Mouse (Mus musculus): ENCODE measurements around the gene Wnt8b.
"Not testable (repeated sequence)": the region's sequence is repeated elsewhere in the genome, so short reads cannot be mapped to it uniquely, and the experiment has no call there.

Gene Wnt8b

DNA sequence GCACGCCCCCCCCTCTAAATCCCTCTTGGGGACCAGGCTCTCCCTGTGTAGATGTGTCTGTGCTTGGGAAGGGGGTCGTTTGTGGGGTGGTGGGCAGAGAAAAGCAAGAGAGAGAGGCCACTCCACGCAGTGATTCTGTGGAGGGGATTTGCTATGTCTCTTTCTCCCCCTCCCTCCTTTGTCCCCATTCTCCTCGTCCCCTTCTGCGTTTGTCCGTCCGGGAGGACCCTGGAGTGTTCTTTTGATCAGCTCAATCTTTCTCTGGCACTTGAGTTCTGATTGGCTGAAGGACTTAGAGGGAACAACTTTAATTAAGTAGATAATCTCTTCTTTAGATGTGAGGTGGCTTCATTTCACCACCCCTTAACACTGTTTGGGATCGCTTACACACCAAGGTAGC is at the start of gene Wnt8b:
TSS of gene Wnt8b (plus strand) at position 345 of the 400 bp plus-strand sequence.
- in situ Hi-C loops (cut with MboI, MseI): no loop called here

DNA sequence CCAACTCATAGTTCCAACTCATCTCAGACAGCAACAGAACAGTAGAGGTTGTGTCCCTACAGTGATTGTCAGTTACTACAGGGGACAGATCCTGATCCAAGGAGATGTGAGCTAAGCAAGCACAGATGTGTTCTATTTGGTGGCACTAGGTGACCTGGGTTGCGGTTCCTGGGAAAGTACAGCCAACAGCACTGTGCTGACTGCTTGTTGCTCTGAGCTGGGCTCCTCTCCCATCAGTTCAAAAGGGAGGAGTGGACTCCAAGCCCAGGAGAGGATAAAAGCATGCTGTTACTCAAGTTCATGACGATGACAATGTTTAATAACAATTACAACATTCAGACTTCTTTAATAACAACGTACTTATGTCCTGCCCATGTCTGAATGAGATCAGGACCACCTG is 47.5 kb upstream of the Wnt8b start:
- in situ Hi-C loops (cut with MboI, MseI): no loop called here

DNA sequence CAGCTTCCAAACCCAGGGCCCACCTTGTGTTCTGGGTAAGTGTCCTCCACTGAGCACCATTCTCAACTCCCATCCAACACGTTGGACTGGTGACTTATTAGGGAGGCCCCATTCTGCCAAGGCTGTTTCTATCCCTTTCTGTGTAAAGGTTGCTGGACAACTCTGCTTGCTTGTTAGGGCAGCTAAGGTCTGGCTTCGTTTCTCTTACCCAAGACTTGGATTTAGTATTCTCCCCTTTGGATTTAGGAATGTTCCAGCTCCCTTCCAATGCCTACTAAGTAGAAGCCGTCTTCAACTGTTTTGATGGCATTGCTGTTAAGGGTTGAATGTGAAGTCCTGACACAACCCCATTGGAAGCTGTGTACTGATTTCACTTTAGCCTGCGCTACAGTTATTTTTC is 45.3 kb upstream of the Wnt8b start:
- in situ Hi-C loops (cut with MboI, MseI): no loop called here

DNA sequence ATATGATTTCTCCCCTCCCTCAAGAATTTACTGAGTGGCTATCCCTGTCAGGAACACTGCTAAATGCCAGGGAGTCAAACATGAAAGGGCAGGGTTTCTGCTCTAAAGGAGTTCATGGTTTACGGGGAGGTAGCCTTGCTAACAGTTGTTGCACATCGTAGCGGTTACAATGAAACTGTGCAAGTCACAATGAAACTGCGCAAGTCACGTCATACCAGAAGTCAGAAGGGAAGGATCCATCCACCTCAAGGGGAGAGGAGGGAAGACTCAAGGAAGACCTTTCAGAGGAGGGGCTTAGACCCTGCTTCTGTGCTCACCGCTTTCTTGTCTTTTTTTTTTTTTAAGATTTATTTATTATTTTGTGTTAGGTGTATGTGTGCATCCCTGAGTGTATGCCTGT is 38.4 kb upstream of the Wnt8b start:
- in situ Hi-C loops (cut with MboI, MseI): loop anchor here (5.0 kb wide), 1 partner anchor 1022 kb away; no protein-coding TSS in a partner anchor

DNA sequence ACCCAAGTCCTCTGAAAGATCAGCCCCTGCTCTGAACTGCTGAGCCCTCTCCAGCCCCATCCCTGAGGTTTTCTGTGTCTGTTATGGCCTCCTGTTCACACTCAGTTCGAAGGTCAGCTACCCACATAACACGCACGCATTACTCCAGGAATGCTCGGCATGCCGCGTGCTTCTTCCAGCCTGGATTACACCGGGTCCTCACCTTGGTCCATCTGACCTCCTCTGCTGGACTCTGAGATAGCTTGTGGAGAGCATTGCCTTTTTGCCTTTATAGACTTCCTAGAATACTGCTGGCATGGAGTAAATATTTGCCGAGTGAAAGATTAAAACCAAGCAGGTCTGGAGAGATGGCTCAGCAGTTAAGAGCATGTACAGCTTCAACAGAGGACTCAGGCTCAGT is 37.9 kb upstream of the Wnt8b start:
- in situ Hi-C loops (cut with MboI, MseI): no loop called here

DNA sequence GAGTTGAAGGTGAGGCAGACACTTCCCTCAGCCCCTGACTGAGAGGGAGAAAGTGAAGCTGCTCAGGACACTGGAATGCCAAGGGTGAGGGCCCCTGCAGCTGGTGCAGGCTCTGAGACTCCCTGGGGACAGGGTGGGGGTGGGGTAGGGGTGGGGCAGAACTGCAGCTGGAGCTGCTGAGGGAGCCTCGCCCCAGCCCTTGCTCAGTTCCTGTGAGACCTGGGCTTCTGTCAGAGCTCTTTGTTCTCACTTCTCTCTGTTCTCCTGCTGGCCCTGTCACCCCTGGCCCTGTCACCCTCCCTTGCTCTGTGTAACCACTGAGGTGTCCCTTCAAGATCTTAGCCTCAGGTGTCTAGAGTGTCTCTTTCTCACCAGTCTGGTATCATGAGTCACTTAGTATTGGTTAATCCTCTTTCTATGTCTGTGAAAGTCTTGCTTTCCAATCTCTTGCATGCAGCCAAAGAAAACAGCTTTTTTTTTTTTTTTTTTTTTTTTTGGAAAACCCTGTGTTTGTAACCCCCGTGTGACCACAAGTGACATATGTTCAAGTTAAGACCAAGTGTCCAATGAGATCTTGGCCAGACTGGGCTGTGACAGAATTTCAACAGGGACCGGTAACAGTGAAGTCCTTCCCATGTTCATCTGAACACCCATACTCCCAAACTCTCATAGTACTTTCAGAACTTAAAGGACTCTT is 35.8 kb upstream of the Wnt8b start:
- in situ Hi-C loops (cut with MboI, MseI): no loop called here

DNA sequence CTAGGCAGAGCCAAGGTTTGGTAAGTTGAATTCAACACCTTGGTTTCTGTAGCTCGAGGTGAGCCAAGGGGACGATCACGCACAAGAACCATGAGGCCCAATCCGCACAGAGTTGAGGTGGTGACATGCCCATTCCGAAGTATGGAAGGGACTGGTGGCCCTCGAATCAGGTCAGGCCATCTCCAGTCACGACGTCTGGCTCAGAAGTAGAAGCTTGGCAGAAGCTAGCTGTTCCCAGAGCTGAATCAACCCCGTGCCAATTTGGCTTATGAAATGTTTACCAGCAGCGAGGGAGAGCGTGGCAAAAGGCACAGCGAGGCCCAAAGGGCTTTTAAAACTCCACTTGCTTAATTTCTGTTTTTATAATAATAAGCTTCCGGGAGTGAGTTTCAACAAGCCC is 34.6 kb upstream of the Wnt8b start:
- in situ Hi-C loops (cut with MboI, MseI): no loop called here

DNA sequence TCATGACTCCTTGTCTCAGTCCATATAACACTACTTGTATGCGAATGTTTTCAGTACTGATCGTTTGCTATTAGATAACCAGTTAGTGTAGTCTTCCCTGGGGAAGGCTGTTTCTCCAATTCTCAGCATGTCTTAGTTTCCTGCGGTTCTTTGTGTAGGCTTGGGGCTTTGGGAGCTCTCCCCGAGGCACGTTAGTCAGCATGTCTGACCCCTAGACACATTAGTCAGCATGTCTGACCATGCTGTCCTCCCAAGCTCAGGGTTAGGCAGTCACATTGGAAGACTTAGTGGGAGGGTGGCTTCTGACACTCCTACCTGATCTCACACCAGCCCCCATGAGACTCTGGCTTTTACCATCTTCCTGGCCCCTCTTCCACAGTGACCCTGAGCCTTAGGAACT is 32.8 kb upstream of the Wnt8b start:
- in situ Hi-C loops (cut with MboI, MseI): no loop called here

DNA sequence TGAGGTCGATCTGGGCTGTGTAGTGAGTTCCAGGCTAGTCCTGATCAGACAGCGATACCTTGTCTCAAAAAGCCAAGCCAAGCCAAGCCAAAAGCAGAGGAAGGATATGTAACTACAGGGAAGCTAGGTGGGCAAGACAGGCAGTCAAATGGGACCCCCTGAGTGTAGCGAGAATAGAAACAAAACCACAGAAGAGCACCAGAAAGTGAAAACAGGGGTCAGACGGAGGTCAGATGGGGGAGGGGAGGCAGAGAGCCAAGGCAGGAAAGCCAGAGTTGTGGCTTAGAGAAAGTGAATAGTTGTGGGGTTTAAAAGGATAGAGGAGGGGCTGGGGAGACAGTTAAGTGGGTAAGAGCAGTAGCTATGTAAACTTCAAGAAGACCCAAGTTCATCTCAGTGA is 31.8 kb upstream of the Wnt8b start:
- in situ Hi-C loops (cut with MboI, MseI): no loop called here

DNA sequence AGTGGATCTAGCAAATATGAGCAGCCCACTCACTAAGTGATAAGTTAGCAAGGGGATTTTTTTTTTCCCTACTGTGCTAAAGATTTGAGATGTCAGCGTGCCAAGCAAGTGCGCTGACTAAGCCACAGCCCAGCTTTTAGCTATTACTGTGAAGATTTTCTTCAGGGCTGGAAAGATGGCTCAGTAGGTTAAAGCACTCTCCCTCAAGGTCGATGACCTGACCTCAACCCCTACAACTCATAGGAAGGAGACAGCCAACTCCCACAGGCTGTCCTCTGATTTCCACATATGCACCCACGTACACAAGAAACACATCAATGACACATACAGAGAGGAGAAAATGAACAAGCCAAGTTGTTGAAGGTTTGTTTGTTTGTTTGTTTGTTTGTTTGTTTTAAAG is 31.1 kb upstream of the Wnt8b start:
- in situ Hi-C loops (cut with MboI, MseI): no loop called here

DNA sequence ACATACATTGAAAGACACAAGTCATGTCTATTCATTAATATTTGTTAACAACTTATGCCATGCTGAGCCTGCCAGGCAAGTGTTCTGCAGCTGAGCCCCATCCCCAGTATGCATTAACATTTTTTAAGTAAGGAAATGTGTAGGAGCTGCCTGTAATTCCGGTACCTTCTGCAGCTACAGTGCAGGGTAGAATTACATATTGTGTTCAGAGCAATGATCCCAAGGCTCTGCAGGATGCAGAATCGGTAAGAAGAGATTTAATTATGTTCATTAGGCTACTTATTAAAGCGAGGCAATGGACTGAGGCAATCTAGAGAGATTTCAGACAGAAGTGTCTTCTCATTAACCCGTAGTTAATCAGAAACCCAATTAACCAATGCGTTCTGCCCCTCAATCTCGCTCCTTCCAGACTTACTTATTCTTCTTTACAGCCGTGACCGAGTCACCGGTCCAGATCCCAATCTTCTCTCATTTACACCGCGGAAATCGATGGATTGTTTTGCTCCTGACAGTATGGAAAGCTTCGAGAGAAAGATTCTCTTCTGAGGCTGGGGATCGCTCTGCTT is 27.2 kb upstream of the Wnt8b start:
- in situ Hi-C loops (cut with MboI, MseI): not testable (repeated sequence)

DNA sequence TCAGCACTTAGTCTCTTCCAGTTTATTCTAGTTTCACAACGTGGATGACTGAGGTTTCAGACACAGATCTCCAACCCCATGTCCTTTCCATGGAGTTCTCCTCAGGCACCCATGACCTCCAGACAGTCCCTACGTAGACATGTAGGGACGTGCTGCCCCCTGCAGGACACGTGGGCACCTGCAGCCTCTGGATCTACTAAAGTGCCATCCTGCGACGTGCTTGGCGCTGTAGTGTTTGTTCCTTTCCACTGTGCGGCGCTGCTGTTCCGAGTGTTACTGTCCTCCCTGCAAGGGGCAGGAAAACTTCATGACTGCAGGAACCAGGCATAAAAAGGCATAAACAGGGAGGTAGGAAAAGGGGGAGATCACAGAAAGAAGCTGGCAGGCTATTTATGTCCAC is 19.1 kb upstream of the Wnt8b start:
- in situ Hi-C loops (cut with MboI, MseI): no loop called here

DNA sequence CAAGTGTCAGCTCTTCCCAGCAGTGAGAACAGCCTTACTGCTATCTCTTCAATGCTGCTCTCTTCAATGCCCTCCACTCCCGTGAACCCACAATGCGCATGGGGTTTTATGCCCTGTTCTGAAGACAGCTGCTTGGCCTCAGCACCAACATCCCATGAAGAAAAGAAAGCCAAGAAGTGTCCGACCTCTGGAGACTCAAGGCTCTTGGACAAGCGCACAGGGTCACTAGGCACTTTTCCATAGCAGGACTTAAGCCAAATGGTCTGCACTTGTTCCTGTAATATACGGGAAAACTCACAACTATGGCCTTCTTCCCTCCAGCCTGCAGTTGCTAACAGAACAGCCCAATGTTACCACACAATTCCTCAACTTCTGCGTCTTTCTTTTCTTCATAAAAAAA is 18.0 kb upstream of the Wnt8b start:
- in situ Hi-C loops (cut with MboI, MseI): loop anchor here (5.0 kb wide), 1 partner anchor 67 kb away; no protein-coding TSS in a partner anchor

DNA sequence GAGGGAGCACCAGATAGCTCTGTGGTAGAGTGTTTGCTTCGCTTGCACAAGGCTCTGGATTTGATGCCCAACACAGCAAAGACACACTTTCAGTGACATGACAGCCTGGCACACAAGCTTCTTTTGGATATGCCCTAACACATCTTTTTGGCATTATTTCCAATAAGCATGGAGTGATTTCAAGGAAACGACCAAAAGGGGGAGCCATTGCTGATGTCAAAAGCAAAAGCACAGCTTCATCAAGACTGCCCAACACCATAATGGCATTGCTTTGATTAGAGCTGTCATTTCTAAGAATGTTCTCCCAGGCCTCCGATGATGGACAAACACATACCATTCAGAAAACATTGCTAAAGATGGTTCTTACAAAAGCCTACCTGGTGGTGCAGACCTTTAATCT is 16.7 kb upstream of the Wnt8b start:
- in situ Hi-C loops (cut with MboI, MseI): loop anchor here (5.0 kb wide), 1 partner anchor 66 kb away; no protein-coding TSS in a partner anchor

DNA sequence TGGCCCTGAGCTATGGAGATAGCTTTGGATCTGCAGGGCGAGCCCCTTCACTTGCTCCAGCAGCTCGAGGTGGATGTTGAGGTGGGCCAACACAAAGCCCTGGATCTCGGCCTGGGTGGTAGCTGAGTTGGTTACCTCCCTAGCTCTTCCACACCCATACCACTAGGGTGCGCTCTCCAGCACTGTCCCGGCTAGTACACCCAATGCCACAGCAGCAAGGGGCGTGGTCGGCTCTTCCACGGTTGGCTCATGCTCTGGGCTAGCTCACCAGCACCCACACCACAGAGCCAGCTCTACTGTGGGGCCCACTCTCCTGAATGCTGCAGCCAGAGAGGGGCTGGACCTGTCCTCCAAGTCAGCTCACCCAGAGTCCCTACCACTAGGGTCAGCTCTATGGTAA is 6.0 kb upstream of the Wnt8b start:
- in situ Hi-C loops (cut with MboI, MseI): no loop called here

DNA sequence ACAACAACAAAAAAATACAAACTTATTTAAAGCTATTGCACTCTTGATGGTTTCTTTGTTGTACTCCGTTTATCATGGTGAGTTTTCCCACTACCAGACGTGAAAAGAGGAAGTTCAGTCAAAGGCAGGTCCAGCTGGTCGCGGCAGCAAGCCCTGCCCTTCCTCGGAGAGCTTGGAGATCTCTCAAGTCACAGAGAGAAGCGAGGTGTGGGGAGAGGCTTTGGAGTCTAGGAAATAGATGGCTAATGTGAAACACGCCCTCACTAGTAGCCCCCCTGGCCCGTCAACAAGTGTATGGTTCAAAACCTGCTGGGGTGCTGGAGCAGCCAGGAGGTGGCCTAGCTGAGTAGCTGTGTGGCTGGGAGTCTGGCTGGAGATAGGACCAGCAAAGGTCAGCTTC is 3.2 kb downstream of the Wnt8b start:
- in situ Hi-C loops (cut with MboI, MseI): no loop called here

DNA sequence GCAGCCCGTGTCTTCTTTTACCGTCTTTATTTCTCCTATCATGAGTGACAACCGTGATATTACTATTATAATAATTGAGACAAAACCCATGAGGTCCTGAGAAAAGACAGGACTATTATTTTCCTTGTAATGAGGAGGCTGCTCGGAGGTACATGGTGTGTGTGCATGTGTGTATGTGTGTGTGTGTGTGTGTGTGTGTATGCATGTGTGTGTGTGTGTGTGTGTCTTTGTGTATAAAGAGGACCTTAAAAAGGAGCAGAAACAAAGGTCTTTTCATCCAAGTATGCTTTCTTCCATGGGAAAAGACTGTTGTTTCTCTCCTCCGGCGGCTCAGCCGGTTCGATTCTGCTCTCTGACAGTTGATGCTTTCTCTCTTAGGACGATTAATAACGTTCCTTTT is 3.7 kb downstream of the Wnt8b start:
- in situ Hi-C loops (cut with MboI, MseI): no loop called here

DNA sequence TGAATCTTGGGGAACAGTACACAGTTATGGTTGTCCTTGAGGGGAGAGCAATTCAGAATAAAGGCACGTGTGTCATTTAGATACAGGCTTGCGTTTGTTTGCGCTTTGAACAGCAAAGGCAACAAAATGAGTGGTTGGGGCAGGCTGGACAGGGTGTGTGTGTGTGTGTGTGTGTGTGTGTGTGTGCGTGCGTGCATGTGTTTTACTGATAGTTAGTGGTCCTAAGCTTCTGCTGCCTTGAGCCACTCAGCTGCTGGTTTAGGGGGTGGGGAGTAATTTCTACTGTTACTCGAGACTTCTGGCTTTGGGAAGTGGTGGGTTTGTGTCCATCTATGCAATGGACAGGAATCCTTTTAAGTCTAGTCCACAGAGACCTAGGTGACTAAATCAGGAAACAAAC is 5.7 kb downstream of the Wnt8b start:
- in situ Hi-C loops (cut with MboI, MseI): no loop called here

DNA sequence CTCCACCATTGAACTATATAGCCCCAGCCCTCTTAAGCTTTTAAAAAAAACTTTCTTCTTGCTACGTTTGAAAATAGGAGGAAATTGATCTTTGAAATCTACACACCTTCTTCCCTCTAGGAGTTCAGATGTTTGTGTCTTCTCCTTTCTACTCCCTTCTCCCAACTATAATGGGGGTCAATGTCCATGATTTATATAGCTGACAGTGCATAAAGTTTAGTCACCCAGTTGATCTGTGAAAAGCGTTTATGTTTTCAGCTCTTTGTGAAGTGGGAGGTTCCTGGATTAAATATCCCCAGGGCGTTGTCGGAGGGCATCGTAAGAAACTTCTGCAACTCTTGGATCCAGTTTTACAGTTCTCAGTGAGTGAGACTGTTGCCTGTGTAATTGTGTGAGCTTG is 7.0 kb downstream of the Wnt8b start:
- in situ Hi-C loops (cut with MboI, MseI): no loop called here

DNA sequence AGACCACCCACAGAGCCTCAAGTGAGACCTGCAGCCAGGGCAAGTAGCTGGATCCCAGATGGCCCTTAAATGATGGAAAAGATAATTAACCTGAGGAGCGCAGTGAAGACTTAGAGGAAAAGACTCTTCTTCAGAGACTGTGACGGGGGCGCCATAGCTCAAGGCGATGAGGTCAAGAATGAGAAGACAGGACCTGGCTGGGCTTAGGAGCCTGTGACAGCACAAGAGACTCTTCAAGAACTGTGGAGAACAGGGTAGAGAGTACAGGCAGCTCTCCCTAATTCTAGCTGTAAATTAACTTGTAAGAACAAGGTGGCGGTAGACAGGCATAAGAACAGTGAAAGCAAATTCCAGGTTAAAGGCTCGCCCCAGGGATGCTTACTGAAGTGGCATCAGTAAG is 8.7 kb downstream of the Wnt8b start:
- in situ Hi-C loops (cut with MboI, MseI): no loop called here

DNA sequence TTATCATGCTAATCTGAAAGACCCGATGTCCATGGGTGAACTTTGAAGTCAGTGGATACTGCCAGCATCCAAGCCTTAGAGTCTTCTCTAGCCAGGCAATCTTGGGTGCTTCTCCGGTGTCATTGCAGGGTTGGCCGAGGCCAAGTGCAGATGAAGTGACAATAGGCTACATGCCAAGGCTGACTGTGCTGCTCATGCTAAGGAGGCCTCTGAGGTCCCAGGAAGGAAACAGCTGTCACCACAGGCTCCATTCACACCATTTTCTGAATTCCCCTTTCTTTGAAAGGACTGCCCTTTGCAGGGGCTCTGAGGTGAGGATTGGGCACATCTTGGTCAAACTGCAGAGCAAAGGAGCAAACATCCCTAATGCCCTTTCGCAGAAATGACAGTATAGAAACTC is 9.5 kb downstream of the Wnt8b start:
- in situ Hi-C loops (cut with MboI, MseI): no loop called here

DNA sequence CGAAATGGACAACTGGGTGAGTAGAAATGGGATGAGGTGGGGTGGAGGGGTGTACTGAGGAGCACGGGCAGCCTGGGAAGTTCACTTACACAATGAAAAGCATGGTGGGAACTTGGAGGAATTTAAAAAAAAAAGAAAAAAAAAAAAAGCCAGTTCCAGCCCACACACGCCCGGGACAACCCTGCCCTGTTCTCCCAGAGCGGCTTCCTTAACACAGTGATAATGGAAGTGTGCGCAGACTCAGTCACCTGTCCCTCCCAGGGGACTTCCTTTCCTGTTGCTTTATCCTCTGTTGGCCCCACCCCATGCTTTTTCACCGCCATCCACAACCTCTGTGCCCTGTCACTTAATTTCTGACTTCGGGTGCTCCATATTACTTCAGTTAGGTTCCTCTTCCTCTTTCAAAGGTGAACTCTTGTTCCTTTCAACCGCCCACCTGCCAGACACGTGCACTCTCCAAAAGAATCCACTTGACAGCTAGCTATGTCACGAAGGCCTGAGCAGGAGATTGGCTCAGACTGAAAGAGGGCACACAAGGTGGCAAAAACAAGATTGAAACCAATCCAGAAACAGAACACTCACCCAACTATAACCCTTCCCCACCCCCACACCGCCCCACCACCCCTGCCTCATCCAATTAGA is 17.4 kb downstream of the Wnt8b start:
- in situ Hi-C loops (cut with MboI, MseI): no loop called here

Data from T-helper 1 cell (primary cell).